Mouse (Mus musculus) activated CD4-positive, CD25-positive, alpha-beta regulatory T cell, adult 4 months (primary cell): ENCODE measurements around the gene Tmem238. TPM values are rescaled to one million over a fixed set of nuclear protein-coding genes. Genes with fewer than 3 reads are reported as not detected.

Source experiments
- ATAC-seq: one replicate; pipeline ENCODE4 v1.8.0; 2017
- polyA plus RNA-seq, 2 experiments: library from polyadenylated mRNA; unstranded; fragments of 100-300 nt; shearing (Covaris generic); gene quantifications; one replicate each; pipeline ENCODE4 v1.2.1; 2017

The Tmem238 gene
- polyA plus RNA-seq, 2 experiments from 2014 or later, result 1.2 TPM; not detected in 1

- no peak for ATAC-seq
Measured at GRCm38 (mm10) chr7:4746326-4746980, 43.0 kb downstream of the Tmem238 start.

GRCm38 (mm10) chr7:4744886-4745285 is 44.6 kb downstream of the Tmem238 start:
- ATAC-seq, result no peak

- no peak for ATAC-seq
Measured at GRCm38 (mm10) chr7:4743354-4743753, 46.1 kb downstream of the Tmem238 start.

- ATAC-seq, result no peak
Measured at GRCm38 (mm10) chr7:4742482-4742819, 47.0 kb downstream of the Tmem238 start.

DNA sequence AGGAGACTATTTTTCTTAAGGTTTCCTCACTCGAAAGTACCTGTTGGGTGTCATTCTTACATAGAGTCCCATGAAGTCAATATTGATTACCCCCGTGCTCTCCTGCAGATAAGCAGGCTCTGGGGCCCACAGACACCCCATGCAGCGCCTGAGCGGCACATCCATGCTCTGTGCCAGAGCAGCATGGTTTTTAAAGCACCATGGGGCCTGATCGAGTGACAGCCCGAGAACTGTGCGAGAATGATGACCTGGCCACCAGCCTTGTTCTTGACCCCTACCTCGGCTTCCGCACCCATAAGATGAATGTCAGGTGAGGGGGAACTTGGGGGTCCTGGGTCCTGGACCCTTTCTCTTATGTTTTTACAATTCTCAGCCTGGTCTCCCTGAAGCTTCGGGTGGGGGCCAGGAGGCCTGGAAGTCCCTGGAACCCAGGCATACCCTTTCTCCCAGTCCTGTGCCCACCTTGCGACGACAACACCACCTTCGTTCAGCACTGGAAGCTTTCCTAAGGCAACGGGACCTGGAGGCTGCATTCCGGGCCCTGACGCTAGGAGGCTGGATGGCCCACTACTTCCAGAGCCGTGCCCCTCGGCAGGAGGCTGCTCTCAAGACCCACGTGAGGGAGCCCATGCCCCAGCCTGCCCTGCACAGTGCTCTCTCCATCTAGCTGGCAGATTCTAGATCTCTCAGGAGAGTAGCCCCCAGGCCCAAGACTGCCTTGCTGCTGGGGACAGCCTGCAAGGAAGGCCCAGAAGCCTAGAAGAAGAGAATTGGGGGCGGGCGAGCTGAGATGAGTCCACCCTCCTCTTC is 47.6 kb downstream of the Tmem238 start:
- no peak for ATAC-seq

DNA sequence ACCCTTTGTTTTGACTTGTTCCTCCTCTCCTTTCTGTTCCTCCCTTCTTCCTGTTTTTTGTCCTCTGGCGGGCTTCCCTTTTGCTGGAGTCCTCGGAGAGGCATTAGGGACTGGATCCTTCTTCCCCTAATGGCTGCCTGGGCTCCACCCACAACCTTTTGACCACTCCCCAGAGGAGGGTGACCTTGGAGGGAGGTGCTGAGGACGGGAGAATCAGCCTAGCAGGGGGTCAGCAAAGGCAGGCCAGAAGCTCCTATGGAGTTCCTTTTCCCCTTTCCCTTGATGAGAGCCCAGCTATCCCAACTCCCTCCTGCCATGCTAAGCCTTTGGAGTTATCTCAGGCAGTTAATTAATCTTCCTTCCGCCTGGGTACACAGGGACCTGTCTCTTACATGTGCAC is 48.3 kb downstream of the Tmem238 start:
- no peak for ATAC-seq

DNA sequence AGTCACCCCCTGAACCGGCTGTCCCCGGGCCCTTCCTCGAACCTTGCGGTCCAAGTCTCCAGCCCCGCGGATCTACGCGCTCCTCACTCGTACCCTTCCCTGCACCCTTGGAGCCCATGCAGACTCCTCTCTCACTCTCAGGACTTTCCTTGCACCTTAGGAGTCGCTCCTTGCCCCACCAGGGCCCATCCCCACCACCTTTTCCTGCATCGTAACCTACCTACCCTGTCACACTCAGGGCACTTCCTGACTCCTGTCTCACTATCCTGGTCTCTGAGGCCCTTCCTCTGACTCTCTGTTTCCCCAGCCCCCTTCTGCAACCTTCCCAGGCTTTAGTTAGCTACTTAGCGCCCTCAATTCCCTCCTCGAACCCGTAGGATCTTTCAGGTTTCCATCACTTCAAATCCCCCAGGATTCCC is 49.1 kb downstream of the Tmem238 start:
- no peak for ATAC-seq

- peak; percentile 84 for ATAC-seq
Measured at GRCm38 (mm10) chr7:4739544-4740275, 49.7 kb downstream of the Tmem238 start, which contains the start of gene Kmt5c. Gene Kmt5c (plus strand): TSS chr7:4740115.

GRCm38 (mm10) chr7:4739041-4739543 is 50.4 kb downstream of the Tmem238 start:
- peak; percentile 13 for ATAC-seq

Other genes with a start within 250 kb of the Tmem238 start
- gene Syt5, start 242.1 kb downstream of the Tmem238 start, polyA plus RNA-seq, result not detected
- not detected for gene Ptprh, start 185.6 kb downstream of the Tmem238 start, polyA plus RNA-seq
- 1 to 10 TPM; 3.0 to 4.1 TPM for gene Tmem86b, start 158.2 kb downstream of the Tmem238 start, polyA plus RNA-seq
- gene Ppp6r1, start 130.6 kb downstream of the Tmem238 start, polyA plus RNA-seq, result 10 to 100 TPM; 10.6 to 11.1 TPM
- 10 to 100 TPM; 38.9 to 60.9 TPM for gene Hspbp1, start 104.6 kb downstream of the Tmem238 start, polyA plus RNA-seq
- gene Brsk1, start 99.1 kb downstream of the Tmem238 start, polyA plus RNA-seq, result not detected
- not detected for gene Tmem150b, start 64.4 kb downstream of the Tmem238 start, polyA plus RNA-seq
- gene Kmt5c, start 49.5 kb downstream of the Tmem238 start, polyA plus RNA-seq, result 10 to 100 TPM; 19.7 to 28.9 TPM
- gene Cox6b2, start 36.6 kb downstream of the Tmem238 start, polyA plus RNA-seq, result 1 to 10 TPM; 2.1 to 4.5 TPM
- gene Fam71e2, start 18.4 kb downstream of the Tmem238 start, polyA plus RNA-seq, result not detected
- gene Il11, start 6.8 kb downstream of the Tmem238 start, polyA plus RNA-seq, result not detected
- gene Tmem190, start 6.7 kb downstream of the Tmem238 start, polyA plus RNA-seq, result not detected
- gene Rpl28, start 3.2 kb upstream of the Tmem238 start, polyA plus RNA-seq, result 100 to 1,000 TPM; 460 to 740 TPM
- gene Ube2s, start 22.9 kb upstream of the Tmem238 start, polyA plus RNA-seq, result 10 to 100 TPM; 39.3 to 43.6 TPM
- under 1 TPM in 1 of 2 experiments, not detected in 1; 0.09 TPM for gene Shisa7, start 55.0 kb upstream of the Tmem238 start, polyA plus RNA-seq
- gene Isoc2b, start 80.6 kb upstream of the Tmem238 start, polyA plus RNA-seq, result 10 to 100 TPM; 34.4 to 50.2 TPM
- under 1 TPM; 0.20 to 0.69 TPM for gene Isoc2a, start 87.5 kb upstream of the Tmem238 start, polyA plus RNA-seq
- not detected for gene Gm36210, start 116.9 kb upstream of the Tmem238 start, polyA plus RNA-seq
- gene Zfp628, start 125.6 kb upstream of the Tmem238 start, polyA plus RNA-seq, result 1 to 10 TPM; 1.9 TPM
- gene Nat14, start 132.4 kb upstream of the Tmem238 start, polyA plus RNA-seq, result not detected
- gene Ssc5d, start 136.1 kb upstream of the Tmem238 start, polyA plus RNA-seq, result under 1 TPM in 1 of 2 experiments, not detected in 1; 0.10 TPM
- not detected for gene Sbk2, start 174.8 kb upstream of the Tmem238 start, polyA plus RNA-seq
- not detected for gene Sbk3, start 181.5 kb upstream of the Tmem238 start, polyA plus RNA-seq
- gene Zfp579, start 206.5 kb upstream of the Tmem238 start, polyA plus RNA-seq, result 1 to 10 TPM; 2.9 to 5.3 TPM
- 10 to 100 TPM; 33.3 to 55.4 TPM for gene Zfp524, start 224.8 kb upstream of the Tmem238 start, polyA plus RNA-seq
- 10 to 100 TPM in 1 of 2 experiments, 1 to 10 TPM in 1; 8.1 to 10.1 TPM for gene Fiz1, start 225.0 kb upstream of the Tmem238 start, polyA plus RNA-seq
- 10 to 100 TPM in 1 of 2 experiments, 1 to 10 TPM in 1; 5.6 to 19.0 TPM for gene Gm44973, start 225.8 kb upstream of the Tmem238 start, polyA plus RNA-seq
- gene Zfp865, start 230.7 kb upstream of the Tmem238 start, polyA plus RNA-seq, result 1 to 10 TPM; 3.5 to 5.3 TPM
- under 1 TPM in 1 of 2 experiments, not detected in 1; 0.60 TPM for gene Ccdc106, start 230.9 kb upstream of the Tmem238 start, polyA plus RNA-seq
- not detected for gene 4632433K11Rik, start 244.5 kb upstream of the Tmem238 start, polyA plus RNA-seq
- gene Zfp784, start 248.8 kb upstream of the Tmem238 start, polyA plus RNA-seq, result 1 to 10 TPM; 2.5 to 3.1 TPM